Mouse (Mus musculus) cerebellum, adult 2 months (tissue): Measurements from ENCODE around the gene Izumo4. TPM values are rescaled to one million over a fixed set of nuclear protein-coding genes. Genes with fewer than 3 reads are reported as not detected.
A peak's percentile ranks its signal among the peaks of the same experiment; 100 is the strongest.

Experiments
- DNase-seq, 2 experiments: peaks; one replicate each; pipeline ENCODE4 v3.0.0; 2021
- H3K27ac ChIP-seq: fragments of 200-500 bp; 2 replicates; pipeline ENCODE4 v1.5.1; 2012; ENCODE audit warnings: low read length, control low read depth, inconsistent platforms; ENCODE audit not compliant: insufficient read depth
- H3K27me3 ChIP-seq: fragments of 200-500 bp; 2 replicates; pipeline ENCODE4 v1.6.1; 2012; ENCODE audit warnings: inconsistent platforms, mild to moderate bottlenecking, low read length, moderate library complexity; ENCODE audit not compliant: control insufficient read depth, insufficient read depth
- H3K4me1 ChIP-seq: fragments of 200-500 bp; 2 replicates; pipeline ENCODE4 v1.6.1; 2011; ENCODE audit warnings: low read length; ENCODE audit not compliant: control insufficient read depth, insufficient read depth
- H3K4me3 ChIP-seq: fragments of 200-500 bp; replicated peaks from 2 replicates; pipeline ENCODE3; 2011; ENCODE audit warnings: mild to moderate bottlenecking, low read depth, low read length, control low read depth; ENCODE audit not compliant: insufficient read depth
- CTCF ChIP-seq: fragments of 200-500 bp; IDR thresholded peaks from 2 replicates; pipeline ENCODE4 v1.5.1; 2011; ENCODE audit warnings: low read depth, mild to moderate bottlenecking, control low read depth, low read length, moderate library complexity, borderline replicate concordance; ENCODE audit not compliant: insufficient read depth
- POLR2A ChIP-seq: fragments of 200-500 bp; IDR thresholded peaks from 2 replicates; pipeline ENCODE4 v1.6.1; 2011; ENCODE audit warnings: low read length, control low read depth, borderline replicate concordance; ENCODE audit not compliant: insufficient read depth
- WGBS: fragments of 180-500 bp; shearing (Covaris S2); methylation state at CpG from one replicate; pipeline ENCODE4 v1.1.7; 2018; 5-methylcytosine and 5-hydroxymethylcytosine counted together
- polyA plus RNA-seq: library from polyadenylated mRNA; depleted of rRNA; stranded (reverse); fragments of >200 nt; gene quantifications from 2 replicates; pipeline ENCODE4 v1.2.3, GENCODE M21; 2012

The Izumo4 gene
- polyA plus RNA-seq, 1 experiment = 112 TPM

DNA sequence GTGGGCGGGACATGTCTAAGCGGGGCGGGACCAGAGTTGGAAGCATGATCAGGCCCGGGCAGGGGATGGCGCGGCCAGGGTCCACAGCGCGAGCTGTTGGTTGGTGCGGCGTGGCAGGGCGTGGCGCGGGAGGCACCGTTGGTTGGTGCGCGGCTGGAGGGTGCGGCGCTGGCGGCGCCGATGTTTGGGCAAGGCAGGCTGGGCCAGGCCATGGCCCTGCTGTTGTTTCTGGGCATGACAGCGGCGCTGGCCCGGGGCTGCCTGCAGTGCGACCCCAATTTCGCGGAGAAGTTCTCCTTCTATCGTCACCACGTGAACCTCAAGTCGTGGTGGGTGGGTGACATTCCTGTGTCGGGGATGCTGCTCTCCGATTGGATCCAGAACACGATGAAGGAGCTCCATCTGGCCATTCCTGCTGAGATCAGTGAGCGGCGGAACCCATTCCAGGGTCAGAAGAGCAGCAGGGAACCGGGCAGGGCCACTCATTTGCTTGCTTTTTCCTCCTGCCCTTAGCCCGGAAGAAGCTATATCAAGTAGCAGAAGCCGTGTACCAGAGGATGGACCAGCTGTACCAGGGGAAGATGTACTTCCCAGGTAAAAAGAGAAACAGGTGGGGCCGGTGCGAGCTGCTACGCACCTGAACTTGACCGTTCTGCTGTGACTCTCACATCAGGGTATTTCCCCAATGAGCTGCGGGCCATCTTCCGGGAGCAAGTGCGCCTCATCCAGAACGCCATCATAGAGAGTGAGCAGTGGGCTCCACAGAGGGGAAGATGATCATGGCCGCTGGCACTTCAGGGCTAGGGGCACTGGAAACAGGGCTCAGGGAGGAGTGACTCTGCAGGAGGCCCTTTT, 779 bp downstream of the Izumo4 start:
- Histone ChIP-seq H3K27ac (peak overlapping the region; percentile 32), H3K4me3 (peak overlapping the region; percentile 68), H3K4me1 (peaks cover 28% of the 10 kb centered on the region), H3K27me3 (no peaks in the 10 kb centered on the region)
- TF ChIP-seq POLR2A (peak; percentile 62; the same call in 1 of the 2 replicates), CTCF (no peak)
- under 1% methylated on average over 47 of the region's 47 CpGs for WGBS
- peak; percentile 95 to 96 for DNase-seq

DNA sequence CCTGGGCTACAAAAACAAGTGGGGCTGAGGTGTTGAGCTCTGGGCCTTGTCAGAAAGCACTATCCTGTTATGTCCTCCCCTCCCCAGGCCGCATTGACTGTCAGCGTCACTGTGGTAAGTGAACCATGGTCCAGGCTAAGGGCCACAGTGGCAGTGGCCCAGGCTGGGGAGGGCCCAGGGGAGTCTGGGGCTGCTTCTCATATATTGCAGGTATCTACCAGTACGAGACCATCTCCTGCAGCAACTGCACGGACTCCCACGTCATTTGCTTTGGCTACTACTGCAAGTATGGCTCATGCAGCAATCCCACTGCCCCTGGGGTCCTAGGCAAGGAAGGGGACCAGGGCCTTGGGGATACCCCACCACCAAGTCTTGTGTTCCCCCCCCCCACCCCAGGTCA, 1.7 kb downstream of the Izumo4 start:
- TF ChIP-seq POLR2A (no peak), CTCF (no peak)
- H3K27ac ChIP-seq = peak overlapping the region; percentile 32
- H3K4me1 ChIP-seq = peaks cover 25% of the 10 kb centered on the region
- no peaks in the 10 kb centered on the region for H3K27me3 ChIP-seq
- H3K4me3 ChIP-seq = peak overlapping the region; percentile 68
- WGBS = 71% methylated on average over 5 of the region's 5 CpGs
- peak in 1 of 2 experiments; percentile 37 for DNase-seq

DNA sequence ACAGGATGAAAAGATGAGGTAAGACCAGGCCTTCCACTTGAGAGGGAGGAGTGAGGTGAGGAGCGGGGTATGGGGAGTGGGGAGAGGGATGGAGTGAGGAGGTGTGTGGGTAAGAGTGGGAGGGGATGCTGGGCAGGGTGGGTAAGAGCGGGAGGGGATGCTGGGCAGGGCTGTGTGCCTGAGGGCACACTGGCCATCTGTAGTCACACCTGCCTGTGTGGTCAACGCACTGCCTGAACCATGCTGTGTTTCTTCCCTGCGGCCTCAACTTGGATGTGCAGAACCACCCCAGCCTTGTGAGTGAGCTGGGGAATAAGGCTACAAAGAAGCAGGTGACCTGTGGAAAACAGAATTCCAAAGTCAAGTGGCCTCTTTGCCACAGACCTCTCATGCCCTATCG, 2.4 kb downstream of the Izumo4 start:
- Histone ChIP-seq H3K4me1 (peaks cover 25% of the 10 kb centered on the region), H3K27me3 (no peaks in the 10 kb centered on the region), H3K4me3 (no peak overlapping the region), H3K27ac (no peak overlapping the region)
- 40% methylated on average over 5 of the region's 5 CpGs for WGBS
- DNase-seq = peak in 1 of 2 experiments; percentile 40
- TF ChIP-seq CTCF = no peak
- TF ChIP-seq POLR2A = no peak

DNA sequence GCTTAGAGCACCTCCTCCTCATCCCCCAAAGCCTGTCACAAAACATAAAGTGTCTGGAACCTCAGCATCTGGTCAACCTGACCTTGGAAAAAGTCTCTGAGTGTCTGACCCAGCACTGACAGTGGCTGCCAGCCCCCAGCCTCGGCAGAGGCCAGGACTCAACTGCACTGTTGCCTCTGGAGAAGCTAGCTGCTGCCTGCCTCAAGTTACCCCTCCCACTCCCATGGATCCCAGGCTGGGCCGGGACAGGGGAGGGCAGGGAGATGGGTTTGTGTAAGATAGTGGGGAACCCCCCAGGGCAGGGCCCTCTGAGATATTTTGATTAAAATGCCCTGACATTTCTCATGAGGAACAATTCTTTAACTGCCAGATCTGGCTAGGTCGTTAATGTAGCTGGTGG, 3.0 kb downstream of the Izumo4 start:
- peaks cover 25% of the 10 kb centered on the region for H3K4me1 ChIP-seq
- no peak for DNase-seq
- no peak for TF ChIP-seq POLR2A
- TF ChIP-seq CTCF = no peak
- no peak overlapping the region for H3K4me3 ChIP-seq
- WGBS = 52% methylated on average over 3 of the region's 3 CpGs
- no peak overlapping the region for H3K27ac ChIP-seq
- no peaks in the 10 kb centered on the region for H3K27me3 ChIP-seq

DNA sequence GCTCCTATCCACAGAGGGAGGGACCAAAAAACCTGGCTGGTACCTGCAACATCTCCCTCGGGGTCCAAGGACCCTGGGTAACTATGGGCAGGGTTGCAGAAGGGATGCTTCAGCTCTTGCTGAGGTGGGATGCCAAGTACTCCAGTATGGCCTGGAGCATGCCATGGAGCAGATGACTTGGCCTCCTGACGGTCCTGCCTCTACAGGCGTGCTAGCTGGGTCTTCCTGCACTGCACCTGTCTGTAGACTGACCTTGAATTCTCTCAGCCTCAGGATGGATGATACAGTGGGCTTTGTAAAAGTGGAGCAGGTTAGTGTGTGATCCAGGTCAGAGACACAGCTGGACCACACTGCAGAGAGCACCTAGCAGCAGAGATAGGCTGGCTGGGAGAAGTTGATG, 3.5 kb downstream of the Izumo4 start:
- WGBS = 36% methylated on average over 3 of the region's 3 CpGs
- no peak overlapping the region for H3K27ac ChIP-seq
- DNase-seq = no peak
- TF ChIP-seq CTCF (no peak), POLR2A (no peak)
- H3K4me1 ChIP-seq = peaks cover 25% of the 10 kb centered on the region
- no peak overlapping the region for H3K4me3 ChIP-seq
- no peaks in the 10 kb centered on the region for H3K27me3 ChIP-seq

DNA sequence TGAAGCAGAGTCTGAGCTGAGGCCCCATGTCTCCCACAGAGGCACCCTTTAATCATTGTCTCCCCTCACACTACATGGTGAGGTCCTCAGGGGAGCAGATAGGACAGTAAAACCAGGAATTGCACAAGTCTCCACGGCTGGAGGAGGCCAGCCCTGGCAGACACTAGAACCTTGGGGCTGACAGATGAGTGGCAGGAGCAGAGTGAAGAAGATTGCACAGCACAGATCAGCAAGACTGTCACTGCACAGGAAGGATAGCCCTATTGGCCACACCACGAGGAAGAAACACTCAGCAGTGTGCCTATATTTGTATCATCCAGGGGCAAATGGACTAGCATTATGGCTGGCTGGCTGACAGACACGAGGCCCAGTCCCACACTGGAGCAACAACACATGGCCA, 8.8 kb downstream of the Izumo4 start:
- no peak overlapping the region for H3K4me3 ChIP-seq
- TF ChIP-seq POLR2A = no peak
- no peak for TF ChIP-seq CTCF
- DNase-seq = no peak
- peaks cover 3% of the 10 kb centered on the region for H3K4me1 ChIP-seq
- no peak overlapping the region for H3K27ac ChIP-seq
- WGBS = 59% methylated on average over 3 of the region's 3 CpGs
- H3K27me3 ChIP-seq = no peaks in the 10 kb centered on the region

DNA sequence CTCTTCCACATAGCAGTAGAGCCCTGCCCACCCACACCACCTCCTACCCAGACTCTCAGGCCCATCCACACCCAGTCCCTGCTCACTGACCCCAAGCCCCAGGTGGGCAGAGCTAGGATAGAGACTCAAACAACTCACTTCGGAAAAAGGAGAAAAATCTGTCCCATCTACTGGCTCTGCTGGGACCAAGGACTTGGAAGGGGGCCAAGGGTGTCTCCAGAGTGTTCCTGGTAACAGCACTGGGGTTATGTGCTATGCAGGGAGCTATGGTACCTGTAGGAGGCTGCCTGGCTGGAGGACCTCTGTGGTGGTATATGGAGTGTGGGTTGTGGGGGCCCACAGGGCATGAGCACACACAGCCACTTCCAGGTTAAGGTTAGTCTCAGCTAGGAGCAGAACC, 15.3 kb downstream of the Izumo4 start:
- no peak overlapping the region for H3K4me3 ChIP-seq
- no peak overlapping the region for H3K27ac ChIP-seq
- 37% methylated on average over 1 of the region's 1 CpGs for WGBS
- H3K4me1 ChIP-seq = no peaks in the 10 kb centered on the region
- no peaks in the 10 kb centered on the region for H3K27me3 ChIP-seq
- no peak for DNase-seq
- no peak for TF ChIP-seq CTCF
- TF ChIP-seq POLR2A = no peak

DNA sequence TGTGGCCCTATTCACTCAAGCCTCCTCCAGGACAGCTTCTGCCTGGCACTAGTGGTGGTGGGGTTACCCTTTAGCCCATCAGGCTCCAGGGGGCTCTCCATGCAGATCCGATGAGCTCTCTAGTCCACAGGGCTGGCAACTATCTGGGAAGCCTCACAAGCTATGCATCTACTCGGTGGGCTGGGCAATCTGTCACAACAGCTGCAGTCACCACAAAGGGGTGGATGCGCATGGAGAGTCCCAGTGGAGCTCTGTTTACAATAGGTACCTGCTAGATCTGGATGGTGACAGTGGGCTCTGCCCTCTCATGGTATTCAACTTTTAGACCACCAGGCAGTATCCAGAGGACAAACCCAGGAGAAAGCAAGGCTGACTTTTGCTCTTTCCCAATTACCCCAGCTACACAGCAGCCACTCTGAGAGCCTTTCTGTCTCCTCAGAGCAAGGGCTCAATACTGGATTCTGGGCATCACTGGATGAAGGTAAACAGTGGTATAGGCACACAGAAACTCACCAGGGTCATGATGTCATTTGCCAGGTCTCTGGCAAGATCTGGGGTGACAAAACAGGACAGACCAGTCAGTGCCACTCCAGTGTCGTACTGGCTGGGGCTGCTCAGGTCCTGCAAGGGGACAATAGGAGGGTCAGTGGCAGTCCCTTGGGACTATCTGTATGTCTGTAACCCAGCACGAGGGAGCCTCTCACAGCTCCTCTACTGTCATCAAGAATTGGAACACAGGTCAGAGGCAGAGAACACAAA, 25.6 kb downstream of the Izumo4 start:
- WGBS = 77% methylated on average over 5 of the region's 5 CpGs

More for the DNA sequence above, 25.6 kb downstream of the Izumo4 start:
- no peak overlapping the region for H3K27ac ChIP-seq
- no peak for DNase-seq
- no peak for TF ChIP-seq POLR2A
- no peak for TF ChIP-seq CTCF
- no peaks in the 10 kb centered on the region for H3K27me3 ChIP-seq
- H3K4me3 ChIP-seq = no peak overlapping the region
- peaks cover 19% of the 10 kb centered on the region for H3K4me1 ChIP-seq
